Mouse (Mus musculus): Measurements from ENCODE around the gene Hs1bp3. TPM values are rescaled to one million over a fixed set of nuclear protein-coding genes. Genes with fewer than 3 reads are reported as not detected.

The Hs1bp3 gene
- polyA plus RNA-seq, 1 experiment from 2014 or later = 11.6 TPM

DNA sequence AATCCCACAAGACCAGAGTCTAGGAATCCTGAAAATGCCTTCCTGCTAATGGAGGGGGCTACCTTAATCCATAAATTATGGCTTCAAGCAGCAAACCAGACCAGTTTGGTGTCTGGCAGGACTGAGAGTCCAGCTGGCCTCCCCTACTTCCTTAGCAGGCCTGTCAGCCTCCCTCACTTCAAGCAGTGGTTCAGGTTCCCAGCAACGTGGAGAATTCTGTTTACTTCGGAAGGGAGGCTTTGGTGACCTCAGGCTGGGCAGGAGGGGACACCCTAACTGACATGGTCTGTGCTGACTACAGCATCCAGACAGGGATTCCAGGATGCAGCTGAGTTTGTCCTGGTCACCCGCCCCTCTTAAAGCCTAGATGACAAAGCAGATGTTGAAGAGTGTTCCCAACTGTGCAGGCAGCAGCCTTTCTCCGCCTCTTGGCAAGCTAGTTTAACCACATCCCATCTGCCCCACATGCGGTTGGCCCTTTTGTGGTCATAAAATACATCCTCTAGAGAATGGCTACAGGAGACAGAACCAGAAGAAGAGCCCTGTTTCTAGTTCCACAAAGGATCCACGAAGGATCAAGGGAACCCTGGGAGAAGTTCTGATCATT, 17.8 kb upstream of the Hs1bp3 start:
- no peak overlapping the region for H3K4me3 ChIP-seq
- no peaks in the 10 kb centered on the region for H3K36me3 ChIP-seq
- H3K9ac ChIP-seq = no peak overlapping the region
- peaks cover 12% of the 10 kb centered on the region for H3K4me1 ChIP-seq
- WGBS = 47% methylated on average over 6 of the region's 6 CpGs
- H3K4me2 ChIP-seq (replicated peaks) = no peak overlapping the region
- peaks cover 51% of the 10 kb centered on the region for H3K27me3 ChIP-seq (replicated peaks)
- H3K27ac ChIP-seq = no peak overlapping the region
- ATAC-seq (ENCODE audit: low FRiP score, low read depth) = no peak
- H3K9me3 ChIP-seq = no peaks in the 10 kb centered on the region

DNA sequence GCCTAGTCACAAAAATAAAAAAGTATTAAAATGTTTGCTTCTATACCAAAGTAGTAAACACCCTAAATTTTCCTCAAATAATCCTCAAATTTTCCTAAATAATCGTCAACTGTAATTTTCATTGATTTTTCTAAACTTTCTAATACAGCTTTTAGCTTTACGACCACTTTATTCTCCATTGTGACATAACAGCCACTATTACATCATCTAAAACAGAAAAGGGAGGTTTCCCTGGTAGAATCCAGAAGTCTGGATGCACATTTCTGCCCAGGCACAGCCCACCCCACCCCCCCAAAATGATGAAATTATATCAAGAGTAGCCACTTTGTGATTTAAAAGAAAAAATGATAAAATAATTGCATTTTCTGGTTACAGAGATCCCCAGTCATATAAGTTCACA, 17.1 kb upstream of the Hs1bp3 start:
- no peak overlapping the region for H3K27ac ChIP-seq
- H3K4me2 ChIP-seq (replicated peaks) = no peak overlapping the region
- peaks cover 14% of the 10 kb centered on the region for H3K4me1 ChIP-seq
- no peaks in the 10 kb centered on the region for H3K36me3 ChIP-seq
- 83% methylated on average over 2 of the region's 2 CpGs for WGBS
- no peaks in the 10 kb centered on the region for H3K9me3 ChIP-seq
- peaks cover 58% of the 10 kb centered on the region for H3K27me3 ChIP-seq (replicated peaks)
- H3K4me3 ChIP-seq = no peak overlapping the region
- H3K9ac ChIP-seq = no peak overlapping the region
- ATAC-seq (ENCODE audit: low FRiP score, low read depth) = no peak

DNA sequence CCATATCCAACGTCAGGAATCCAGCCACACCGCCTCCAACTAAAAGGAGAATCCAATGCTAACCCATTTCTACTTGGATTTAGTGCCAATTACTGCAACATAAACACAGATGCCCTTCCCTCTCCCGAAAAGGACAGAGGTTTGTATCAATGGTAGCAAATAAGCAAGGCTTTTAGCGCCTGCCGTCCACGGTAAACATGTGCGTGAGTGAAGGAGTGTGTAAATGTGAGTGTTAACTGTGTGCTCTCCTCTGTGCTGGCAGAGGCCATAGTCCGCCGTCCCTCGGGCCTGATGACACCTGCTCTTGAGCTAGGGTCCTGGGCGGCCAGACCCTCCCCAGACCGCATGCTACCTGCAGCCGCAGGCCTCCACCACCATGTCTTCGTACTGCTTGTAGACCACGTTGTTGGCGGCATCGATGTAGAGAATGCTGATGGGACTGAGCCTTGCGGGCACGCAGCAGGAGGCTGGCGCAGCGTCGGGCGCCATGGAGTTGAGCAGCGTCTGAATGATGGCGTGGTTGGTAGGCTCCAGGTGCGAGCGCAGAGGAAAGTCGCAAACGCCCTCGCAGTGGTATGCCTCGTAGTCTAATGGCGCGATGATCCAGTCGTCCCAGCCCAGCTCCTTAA, 15.5 kb upstream of the Hs1bp3 start:
- H3K27ac ChIP-seq = no peak overlapping the region
- H3K9me3 ChIP-seq = no peaks in the 10 kb centered on the region
- H3K27me3 ChIP-seq (replicated peaks) = peaks cover 73% of the 10 kb centered on the region
- peaks cover 29% of the 10 kb centered on the region for H3K4me1 ChIP-seq
- H3K36me3 ChIP-seq = no peaks in the 10 kb centered on the region
- H3K4me2 ChIP-seq (replicated peaks) = peak overlapping the region; percentile 60
- 6% methylated on average over 34 of the region's 34 CpGs for WGBS
- H3K4me3 ChIP-seq = peak overlapping the region; percentile 35
- H3K9ac ChIP-seq = no peak overlapping the region
- ATAC-seq (ENCODE audit: low FRiP score, low read depth) = 0 out of 2 replicates have a peak, but pooled peaks have one; percentile 10

DNA sequence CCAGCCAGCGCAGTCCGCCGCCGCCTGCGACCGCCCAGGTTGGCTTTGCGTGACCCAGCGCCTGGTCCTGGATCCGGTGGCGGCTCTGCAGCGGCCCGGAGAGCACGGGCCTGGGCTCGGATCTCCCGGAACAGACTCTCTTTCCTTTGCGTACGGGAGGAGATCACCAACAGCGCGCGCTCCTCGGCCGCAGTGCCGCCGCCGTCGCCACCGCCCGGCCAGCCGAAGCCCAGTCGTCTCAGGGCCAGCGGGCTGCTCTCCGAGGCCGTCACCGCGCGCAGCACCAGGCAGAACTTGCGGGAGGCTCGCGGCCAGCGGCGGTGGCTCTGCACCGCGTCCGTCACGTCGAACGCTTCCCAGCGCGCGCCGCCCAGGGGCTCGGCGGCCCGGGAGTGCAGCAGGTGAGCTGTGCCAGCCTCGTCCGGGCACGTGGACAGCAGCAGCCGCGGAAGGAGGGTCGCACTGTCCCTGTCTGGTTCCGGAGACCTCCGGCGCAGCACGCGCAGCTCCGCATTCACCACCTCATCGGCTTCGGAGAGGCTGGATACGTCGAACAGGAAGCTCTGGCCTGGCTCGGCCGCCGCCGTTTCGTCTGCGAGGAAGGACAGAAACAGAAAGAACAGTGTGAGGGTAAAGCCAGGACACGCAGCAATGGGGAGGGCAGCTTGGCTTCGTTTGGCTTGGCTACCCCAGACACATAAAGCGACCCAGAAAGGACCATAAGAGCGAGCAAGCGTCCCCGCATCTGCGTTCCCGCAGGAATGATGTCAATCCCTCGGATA, 14.7 kb upstream of the Hs1bp3 start:
- Histone ChIP-seq H3K4me3 (peak overlapping the region; percentile 35), H3K9ac (peak overlapping the region; percentile 17; the same call in 1 of the 2 replicates), H3K27ac (no peak overlapping the region), H3K9me3 (no peaks in the 10 kb centered on the region), H3K4me1 (peaks cover 29% of the 10 kb centered on the region), H3K27me3 (replicated peaks) (peaks cover 82% of the 10 kb centered on the region), H3K36me3 (no peaks in the 10 kb centered on the region), H3K4me2 (replicated peaks) (peak overlapping the region; percentile 60)
- WGBS = 1% methylated on average over 82 of the region's 85 CpGs
- 0 out of 2 replicates have a peak, but pooled peaks have one; percentile 19 for ATAC-seq (ENCODE audit: low FRiP score, low read depth)

DNA sequence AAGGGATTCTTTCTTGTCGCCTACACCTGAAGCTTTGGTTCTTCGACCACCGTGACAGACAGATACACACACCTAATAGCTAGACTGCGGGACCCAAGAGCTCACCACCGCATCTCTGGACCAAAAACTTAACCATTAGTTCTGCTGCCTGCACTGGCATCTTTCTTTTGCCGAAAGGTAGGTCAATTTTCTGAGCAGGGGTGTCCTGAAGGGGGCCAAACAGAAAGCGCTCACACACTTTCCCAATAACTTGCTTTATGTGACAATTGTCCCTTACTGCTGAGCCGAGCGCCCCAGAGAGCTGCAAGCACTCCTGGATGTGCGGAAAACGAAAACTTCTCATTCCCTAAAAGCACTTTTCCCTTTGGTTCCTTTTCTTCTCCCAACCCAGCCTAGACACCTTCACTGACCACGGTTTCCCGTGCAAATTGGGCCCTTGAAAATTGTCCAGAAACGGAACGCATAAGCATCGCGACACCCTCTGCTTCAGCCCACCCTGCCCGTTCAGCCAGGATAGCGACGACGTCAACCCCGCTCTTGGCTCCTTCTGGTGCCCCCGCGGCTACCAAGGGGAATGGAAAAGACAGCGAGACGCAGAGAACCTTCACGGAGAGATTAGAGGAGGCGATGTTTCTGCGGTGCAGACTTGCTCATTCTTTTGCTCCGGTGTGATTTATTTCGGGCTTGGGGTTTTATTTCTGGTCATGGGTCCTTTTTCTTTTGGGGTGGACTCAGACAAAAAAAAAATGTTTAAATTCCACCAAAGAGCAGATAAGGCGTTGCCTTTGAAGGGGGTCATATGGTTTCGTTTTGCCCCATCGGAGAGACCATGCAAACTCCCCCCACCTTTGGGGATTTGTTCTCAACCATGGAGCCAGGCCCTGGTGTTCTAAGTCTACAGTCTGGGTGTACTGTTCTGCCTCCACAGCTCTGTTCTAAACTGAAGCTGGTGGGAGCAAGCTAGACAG, 13.8 kb upstream of the Hs1bp3 start:
- no peak for ATAC-seq (ENCODE audit: low FRiP score, low read depth)
- Histone ChIP-seq H3K4me2 (replicated peaks) (0 out of 2 replicates have a peak overlapping the region, but pooled peaks have one; percentile 12), H3K9me3 (no peaks in the 10 kb centered on the region), H3K36me3 (no peaks in the 10 kb centered on the region), H3K9ac (no peak overlapping the region), H3K27me3 (replicated peaks) (peaks cover 89% of the 10 kb centered on the region), H3K4me1 (peaks cover 29% of the 10 kb centered on the region), H3K27ac (no peak overlapping the region), H3K4me3 (peak overlapping the region; percentile 1; the same call in 1 of the 2 replicates)
- 4% methylated on average over 34 of the region's 34 CpGs for WGBS

DNA sequence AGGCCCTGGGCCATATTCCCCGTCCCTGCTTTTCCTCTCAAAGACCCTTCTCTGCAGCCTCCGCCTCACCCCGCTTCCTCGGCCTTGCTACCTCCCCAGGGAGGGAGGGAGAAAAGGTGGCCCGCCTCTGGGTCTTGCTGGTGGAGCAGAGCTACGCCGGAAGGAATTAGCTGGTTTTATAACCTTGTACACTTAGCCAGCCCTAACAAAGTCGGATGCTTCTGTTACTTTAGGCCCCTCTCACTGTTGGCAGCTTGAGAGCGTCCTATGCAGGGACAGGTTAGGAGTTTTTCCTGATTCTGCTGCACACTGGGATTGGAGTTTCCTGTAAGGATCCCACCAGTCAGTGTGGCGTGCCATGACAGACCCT, 13.1 kb upstream of the Hs1bp3 start:
- peak overlapping the region; percentile 1; the same call in 1 of the 2 replicates for H3K4me3 ChIP-seq
- peaks cover 29% of the 10 kb centered on the region for H3K4me1 ChIP-seq
- no peak overlapping the region for H3K9ac ChIP-seq

DNA sequence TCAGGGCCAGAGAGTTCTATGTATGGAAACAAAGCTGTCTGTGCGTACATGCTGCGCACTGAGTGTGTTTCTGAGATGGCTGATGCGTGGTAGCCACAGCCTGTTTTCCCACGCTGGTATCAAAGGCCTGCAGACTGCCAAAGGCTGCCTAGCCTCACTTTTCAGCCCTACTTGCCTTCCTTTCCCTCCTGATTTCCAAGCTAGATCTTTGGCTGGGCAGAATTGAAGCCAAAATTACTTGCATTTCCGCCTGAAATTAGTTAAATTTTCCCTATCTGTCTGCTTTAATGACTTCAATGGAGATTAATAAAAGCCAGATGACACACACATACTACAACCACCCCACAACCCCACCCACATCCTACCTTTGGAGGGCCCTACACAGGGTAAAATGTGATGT, 12.7 kb upstream of the Hs1bp3 start:
- peaks cover 29% of the 10 kb centered on the region for H3K4me1 ChIP-seq
- H3K4me3 ChIP-seq = no peak overlapping the region
- H3K9me3 ChIP-seq = no peaks in the 10 kb centered on the region
- no peak overlapping the region for H3K9ac ChIP-seq
- WGBS = 22% methylated on average over 5 of the region's 5 CpGs
- ATAC-seq (ENCODE audit: low FRiP score, low read depth) = no peak
- H3K36me3 ChIP-seq = no peaks in the 10 kb centered on the region
- H3K27ac ChIP-seq = no peak overlapping the region
- H3K4me2 ChIP-seq (replicated peaks) = no peak overlapping the region
- peaks cover 91% of the 10 kb centered on the region for H3K27me3 ChIP-seq (replicated peaks)

More for the DNA sequence above, 13.1 kb upstream of the Hs1bp3 start:
- Histone ChIP-seq H3K4me2 (replicated peaks) (no peak overlapping the region), H3K9me3 (no peaks in the 10 kb centered on the region), H3K36me3 (no peaks in the 10 kb centered on the region), H3K27me3 (replicated peaks) (peaks cover 89% of the 10 kb centered on the region), H3K27ac (no peak overlapping the region)
- 8% methylated on average over 10 of the region's 10 CpGs for WGBS
- ATAC-seq (ENCODE audit: low FRiP score, low read depth) = no peak

DNA sequence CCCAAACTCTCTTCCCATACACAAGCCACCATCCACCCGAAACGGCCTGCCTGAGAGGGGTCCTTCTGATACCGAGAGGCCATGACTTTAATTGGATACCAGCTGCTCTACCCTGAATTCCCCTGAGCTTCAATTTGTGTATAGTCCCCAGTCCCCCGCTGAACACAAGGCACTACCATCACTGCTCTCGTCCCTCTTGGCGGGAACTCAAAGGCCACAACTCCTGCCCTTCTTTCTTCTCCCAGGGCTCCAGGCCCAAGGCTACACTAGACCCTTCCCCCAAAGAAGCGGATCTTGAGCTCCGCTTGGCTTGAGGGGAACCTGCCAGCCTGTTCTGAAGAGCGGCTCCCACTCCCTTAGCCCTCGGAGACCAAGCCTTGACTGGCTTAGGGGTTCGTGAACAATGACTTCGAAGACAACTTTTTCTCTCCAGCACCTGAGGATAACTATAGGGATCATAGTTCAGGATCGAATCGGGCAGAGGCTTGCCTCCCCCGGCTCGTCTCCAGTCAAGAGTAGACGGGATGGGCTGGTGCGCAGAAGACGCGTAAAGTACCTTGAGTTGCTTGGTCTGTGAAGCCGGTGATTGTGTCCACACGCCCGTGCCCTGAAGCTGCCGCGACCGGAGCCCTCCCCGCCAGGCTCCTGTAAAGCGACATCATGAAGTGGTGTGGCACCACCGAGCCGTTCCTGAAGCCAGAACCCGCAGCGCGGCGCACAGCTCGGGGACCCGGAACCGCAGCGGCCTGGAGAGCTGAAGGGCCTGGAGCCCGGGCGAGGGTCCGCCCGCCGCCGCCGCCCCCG, 12.0 kb upstream of the Hs1bp3 start:
- ATAC-seq (ENCODE audit: low FRiP score, low read depth) = no peak; the same call in 1 of the 2 replicates
- Histone ChIP-seq H3K4me2 (replicated peaks) (peak overlapping the region; percentile 80), H3K4me1 (peaks cover 29% of the 10 kb centered on the region), H3K27ac (no peak overlapping the region), H3K9me3 (no peaks in the 10 kb centered on the region), H3K27me3 (replicated peaks) (peaks cover 90% of the 10 kb centered on the region), H3K9ac (peak overlapping the region; percentile 55; the same call in 1 of the 2 replicates), H3K36me3 (no peaks in the 10 kb centered on the region), H3K4me3 (peak overlapping the region; percentile 34)
- WGBS = 3% methylated on average over 46 of the region's 46 CpGs

DNA sequence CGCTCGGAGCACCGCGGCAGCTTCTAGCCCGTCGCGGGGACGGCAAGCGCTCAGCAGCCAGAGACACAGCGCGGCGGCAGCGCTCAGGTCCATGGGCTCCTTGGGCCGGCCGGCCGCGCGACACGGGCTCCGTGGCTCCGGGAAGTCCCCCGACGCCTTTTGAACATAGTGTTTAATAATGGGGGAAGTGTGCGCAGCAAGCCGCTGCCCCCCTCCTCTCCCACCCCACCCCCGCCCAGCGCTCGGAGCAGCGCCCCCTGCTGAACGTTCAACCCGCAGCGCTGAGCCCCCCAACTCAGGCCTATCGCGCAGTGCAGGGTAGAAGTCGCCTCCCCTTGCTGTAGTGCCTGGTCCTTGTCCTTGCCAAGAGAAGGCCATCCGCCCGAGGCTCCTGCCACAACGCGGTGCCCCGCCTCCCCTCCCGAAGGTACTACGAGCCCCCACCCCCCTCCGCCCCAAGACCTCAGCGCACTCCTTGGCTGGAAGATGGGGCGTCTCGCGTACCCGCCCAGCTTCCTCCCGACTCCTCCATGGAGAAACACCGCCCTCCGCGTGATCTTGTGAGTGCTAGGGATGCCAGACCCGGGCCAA, 11.3 kb upstream of the Hs1bp3 start, which contains the start of gene Gdf7:
Gene Gdf7 (minus strand): TSS at position 114 of the 591 bp plus-strand sequence.
- peak within 1 kb of the TSS; percentile 55 for H3K9ac ChIP-seq
- H3K4me3 ChIP-seq = peak within 1 kb of the TSS; percentile 34
- no peak within 1 kb of the TSS for H3K27ac ChIP-seq
- H3K4me1 ChIP-seq = peaks cover 31% of the 10 kb centered on the region
- WGBS = under 1% methylated on average over 52 of the region's 53 CpGs
- peaks cover 85% of the 10 kb centered on the region for H3K27me3 ChIP-seq (replicated peaks)
- peak; percentile 37 for ATAC-seq (ENCODE audit: low FRiP score, low read depth)
- peak within 1 kb of the TSS; percentile 80 for H3K4me2 ChIP-seq (replicated peaks)
- H3K9me3 ChIP-seq = no peaks in the 10 kb centered on the region
- H3K36me3 ChIP-seq = no peaks in the 10 kb centered on the region

DNA sequence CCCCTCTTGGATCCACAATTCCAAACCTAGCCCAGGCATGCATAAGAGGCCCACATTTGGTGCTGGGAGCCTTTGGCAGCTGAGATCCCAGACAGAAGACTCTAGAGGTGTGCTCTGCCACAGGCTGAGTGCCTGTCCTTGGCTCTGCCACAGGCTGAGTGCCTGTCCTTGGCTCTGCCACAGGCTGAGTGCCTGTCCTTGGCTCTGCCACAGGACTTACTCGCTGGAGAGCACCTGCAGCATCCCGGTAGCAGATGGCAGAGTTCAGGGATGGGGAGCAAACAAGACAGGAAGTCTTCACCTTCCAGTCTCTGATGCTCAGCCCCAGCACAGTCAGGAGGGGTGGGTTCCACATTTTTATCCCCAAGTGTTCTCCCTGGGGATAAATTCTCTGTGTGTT, 8.0 kb upstream of the Hs1bp3 start:
- Histone ChIP-seq H3K4me3 (no peak overlapping the region), H3K27ac (no peak overlapping the region), H3K36me3 (no peaks in the 10 kb centered on the region), H3K9ac (no peak overlapping the region), H3K4me1 (peaks cover 20% of the 10 kb centered on the region), H3K9me3 (no peaks in the 10 kb centered on the region), H3K4me2 (replicated peaks) (no peak overlapping the region), H3K27me3 (replicated peaks) (peaks cover 51% of the 10 kb centered on the region)
- ATAC-seq (ENCODE audit: low FRiP score, low read depth) = no peak
- WGBS = 40% methylated on average over 2 of the region's 2 CpGs
